Mouse (Mus musculus) bone marrow, adult 2 months (tissue): ENCODE results near the gene Mamld1. TPM values are rescaled to one million over a fixed set of nuclear protein-coding genes. Genes with fewer than 3 reads are reported as not detected.

Source experiments
- H3K27ac ChIP-seq: fragments of 200-500 bp; 2 replicates; pipeline ENCODE4 v1.5.1; 2012; ENCODE audit warnings: low read depth, mild to moderate bottlenecking, control low read depth, inconsistent platforms, low read length; ENCODE audit not compliant: control insufficient read depth, poor library complexity, insufficient read depth
- H3K4me1 ChIP-seq: fragments of 200-500 bp; 2 replicates; pipeline ENCODE4 v1.6.1; 2011; ENCODE audit warnings: low read length; ENCODE audit not compliant: control insufficient read depth, insufficient read depth
- H3K4me3 ChIP-seq: fragments of 200-500 bp; replicated peaks from 2 replicates; pipeline ENCODE3; 2011; ENCODE audit warnings: mild to moderate bottlenecking, low read depth, low read length, control low read depth; ENCODE audit not compliant: control insufficient read depth
- CTCF ChIP-seq: fragments of 200-500 bp; IDR thresholded peaks from 2 replicates; pipeline ENCODE4 v1.5.1; 2011; ENCODE audit warnings: low read length, control low read depth; ENCODE audit not compliant: control insufficient read depth, insufficient read depth
- POLR2A ChIP-seq: fragments of 200-500 bp; IDR thresholded peaks from 2 replicates; pipeline ENCODE4 v1.6.1; 2011; ENCODE audit warnings: low read depth, mild to moderate bottlenecking, control low read depth, low read length, borderline replicate concordance; ENCODE audit not compliant: control insufficient read depth
- WGBS: fragments of 180-500 bp; shearing (Covaris S2); methylation state at CpG from one replicate; pipeline ENCODE4 v1.1.7; 2018; 5-methylcytosine and 5-hydroxymethylcytosine counted together
- polyA plus RNA-seq: library from polyadenylated mRNA; stranded (reverse); fragments of >200 nt; gene quantifications from 2 replicates; pipeline ENCODE4 v1.2.4, GENCODE M21; 2011; ENCODE audit warnings: low replicate concordance; ENCODE audit not compliant: missing spikeins, insufficient read depth, insufficient read length

The Mamld1 gene
- polyA plus RNA-seq, 1 experiment = 0.60 TPM

DNA sequence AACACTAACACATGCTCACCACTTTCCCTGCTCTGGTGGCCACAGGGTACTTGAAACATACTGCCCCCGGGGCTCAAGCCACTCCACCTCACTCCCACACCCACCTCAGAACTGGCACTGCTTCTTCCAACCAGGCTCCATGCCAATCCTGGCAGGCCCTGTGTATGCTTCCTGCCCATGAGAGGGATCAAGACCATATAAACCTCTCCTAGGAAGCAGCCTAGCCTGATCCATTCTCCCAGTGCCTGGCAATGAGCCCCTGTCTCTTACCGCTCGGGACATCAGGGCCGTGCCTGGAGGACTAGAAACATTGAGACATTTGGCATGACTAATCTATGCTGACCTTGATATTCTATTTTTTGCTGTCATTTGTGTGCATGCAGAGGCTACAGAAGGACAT lies 133.6 kb downstream of the Mamld1 start:
- TF ChIP-seq POLR2A = no peak
- no peak for TF ChIP-seq CTCF
- Histone ChIP-seq H3K4me3 (no peak overlapping the region), H3K4me1 (no peaks in the 10 kb centered on the region), H3K27ac (no peak overlapping the region)
- 92% methylated on average over 4 of the region's 4 CpGs for WGBS

- no peak overlapping the region for H3K27ac ChIP-seq
- WGBS = 87% methylated on average over 1 of the region's 1 CpGs
- no peak for TF ChIP-seq POLR2A
- TF ChIP-seq CTCF = no peak
These were observed 136.3 kb downstream of the Mamld1 start for GRCm38 (mm10) chrX:71186396-71186795.

DNA sequence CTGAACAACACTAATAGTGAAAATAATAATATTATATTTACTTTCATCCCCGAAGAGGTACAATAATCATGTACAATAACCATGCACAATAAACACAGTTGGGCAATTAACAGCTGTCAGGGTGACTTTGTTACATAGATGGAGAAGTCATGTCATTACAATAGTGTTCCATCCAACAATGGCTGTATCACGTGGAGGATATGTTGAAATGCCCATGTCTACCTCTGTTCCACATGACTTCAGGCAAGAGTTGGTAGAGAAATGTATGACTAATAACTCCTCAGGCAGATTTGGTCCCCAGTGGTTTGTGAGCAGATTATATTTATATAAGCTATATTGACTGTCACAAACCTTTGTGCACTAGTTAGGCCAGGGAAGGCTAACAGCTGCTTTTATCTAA lies 154.7 kb downstream of the Mamld1 start:
- no peak overlapping the region for H3K27ac ChIP-seq
- TF ChIP-seq CTCF (no peak), POLR2A (no peak)
- H3K4me3 ChIP-seq = no peak overlapping the region
- no peaks in the 10 kb centered on the region for H3K4me1 ChIP-seq
- WGBS = 64% methylated on average over 2 of the region's 2 CpGs

More at GRCm38 (mm10) chrX:71186396-71186795, 136.3 kb downstream of the Mamld1 start:
- Histone ChIP-seq H3K4me1 (no peaks in the 10 kb centered on the region), H3K4me3 (no peak overlapping the region)

Other genes with a start within 250 kb of the Mamld1 start
- gene Mtm1, start 160.5 kb downstream of the Mamld1 start, polyA plus RNA-seq = 0.75 and 3.6 TPM in 2 replicates